Mouse (Mus musculus) hindbrain, embryonic 16.5 days (tissue): ENCODE results near the gene Gm21987. TPM values are rescaled to one million over a fixed set of nuclear protein-coding genes. Genes with fewer than 3 reads are reported as not detected.
A peak's percentile ranks its signal among the peaks of the same experiment; 100 is the strongest.

Experiments
- ATAC-seq: fragments of 200-750 bp; cut with Nextera tagmentation; 2 replicates; pipeline ENCODE4 v1.8.0; 2017; ENCODE audit warnings: moderate TSS enrichment, moderate library complexity
- H3K27ac ChIP-seq: fragments of 300-500 bp; sonication (generic); 2 replicates; pipeline ENCODE4 v1.5.1; 2014; ENCODE audit warnings: low read depth, mild to moderate bottlenecking, control low read depth, low read length, moderate library complexity
- H3K27me3 ChIP-seq: fragments of 300-500 bp; sonication (generic); replicated peaks from 2 replicates; pipeline ENCODE4 v1.6.1; 2014; ENCODE audit warnings: low read length; ENCODE audit not compliant: control insufficient read depth, insufficient read depth
- H3K36me3 ChIP-seq: fragments of 300-500 bp; sonication (generic); 2 replicates; pipeline ENCODE4 v1.6.1; 2014; ENCODE audit warnings: mild to moderate bottlenecking, low read length, moderate library complexity, mixed read lengths; ENCODE audit not compliant: control insufficient read depth, insufficient read depth
- H3K4me1 ChIP-seq: fragments of 300-500 bp; sonication (generic); 2 replicates; pipeline ENCODE4 v1.6.1; 2014; ENCODE audit warnings: low read depth, low read length; ENCODE audit not compliant: control insufficient read depth, insufficient read depth
- H3K4me2 ChIP-seq: fragments of 300-500 bp; sonication (generic); 2 replicates; pipeline ENCODE4 v1.6.1; 2014; ENCODE audit warnings: mild to moderate bottlenecking, low read length, control low read depth, moderate library complexity
- H3K4me3 ChIP-seq: fragments of 300-500 bp; sonication (generic); 2 replicates; pipeline ENCODE4 v1.5.1; 2014; ENCODE audit warnings: mild to moderate bottlenecking, low read length, control low read depth, moderate library complexity
- H3K9ac ChIP-seq: fragments of 300-500 bp; sonication (generic); 2 replicates; pipeline ENCODE4 v1.6.1; 2014; ENCODE audit warnings: low read depth, mild to moderate bottlenecking, control low read depth, low read length, moderate library complexity
- H3K9me3 ChIP-seq: fragments of 300-500 bp; sonication (generic); 2 replicates; pipeline ENCODE4 v1.6.1; 2014; ENCODE audit warnings: mild to moderate bottlenecking, low read length, moderate library complexity; ENCODE audit not compliant: control insufficient read depth
- WGBS: fragments of 180-500 bp; shearing (Covaris S2); extraction: QIAGEN DNeasy Blood & Tissue Kit; methylation state at CpG from one replicate; pipeline ENCODE4 v1.1.7; 2014; 5-methylcytosine and 5-hydroxymethylcytosine counted together
- polyA plus RNA-seq: library from polyadenylated mRNA; unstranded; fragments of >200 nt; fragmentation: Nextera tagmentation; extraction: Ambion mirVana; gene quantifications from 2 replicates; pipeline ENCODE4 v1.2.1, GENCODE M21; 2015

Gm21987 gene
- polyA plus RNA-seq, 1 experiment from 2014 or later = not detected

DNA sequence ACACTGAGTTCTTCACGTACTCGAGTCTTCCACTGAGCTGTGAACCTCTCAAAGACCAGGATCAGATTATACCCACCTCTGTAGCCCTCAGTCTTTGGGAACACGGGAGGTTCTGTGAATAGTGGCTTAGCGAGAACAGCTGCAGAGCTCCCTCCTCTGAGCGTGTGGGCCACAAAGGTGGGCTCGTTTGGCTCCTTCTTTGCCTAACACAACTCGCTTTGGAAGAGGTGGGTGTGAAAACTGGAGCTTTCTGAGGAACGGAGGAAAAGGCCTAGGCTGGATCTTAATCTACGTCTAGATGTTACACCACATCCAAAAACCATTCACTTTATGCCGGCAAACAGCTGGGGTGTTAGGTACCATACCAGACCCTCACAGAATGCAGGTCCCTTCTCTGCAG is 18.6 kb downstream of the Gm21987 start:
- ATAC-seq = no peak
- 84% methylated on average over 10 of the region's 10 CpGs for WGBS
- H3K4me2 ChIP-seq = no peak overlapping the region
- no peak overlapping the region for H3K9ac ChIP-seq
- H3K27ac ChIP-seq = no peak overlapping the region
- no peaks in the 10 kb centered on the region for H3K27me3 ChIP-seq
- H3K9me3 ChIP-seq = no peaks in the 10 kb centered on the region
- no peaks in the 10 kb centered on the region for H3K36me3 ChIP-seq
- no peak overlapping the region for H3K4me3 ChIP-seq
- no peaks in the 10 kb centered on the region for H3K4me1 ChIP-seq

DNA sequence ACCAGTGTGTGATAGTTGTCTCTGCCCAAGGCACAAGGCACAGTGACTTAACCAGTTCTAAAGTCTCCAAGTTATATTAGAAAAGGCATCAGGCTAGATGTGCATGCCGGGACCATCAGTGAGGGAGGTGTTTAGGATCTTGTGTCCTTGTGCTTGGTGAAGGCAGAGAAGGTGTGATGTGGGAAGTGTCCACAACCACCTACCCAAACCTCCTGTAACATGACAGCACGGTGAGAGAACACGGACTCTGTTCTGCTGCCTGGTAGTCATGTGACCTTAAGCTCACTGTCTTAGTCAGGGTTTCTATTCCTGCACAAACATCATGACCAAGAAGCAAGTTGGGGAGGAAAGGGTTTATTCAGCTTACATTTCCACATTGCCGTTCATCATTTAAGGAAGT is 19.4 kb downstream of the Gm21987 start:
- ATAC-seq = no peak
- Histone ChIP-seq H3K4me3 (no peak overlapping the region), H3K9me3 (no peaks in the 10 kb centered on the region), H3K36me3 (no peaks in the 10 kb centered on the region), H3K4me1 (no peaks in the 10 kb centered on the region), H3K9ac (no peak overlapping the region), H3K27ac (no peak overlapping the region), H3K4me2 (no peak overlapping the region), H3K27me3 (no peaks in the 10 kb centered on the region)
- 98% methylated on average over 4 of the region's 4 CpGs for WGBS

DNA sequence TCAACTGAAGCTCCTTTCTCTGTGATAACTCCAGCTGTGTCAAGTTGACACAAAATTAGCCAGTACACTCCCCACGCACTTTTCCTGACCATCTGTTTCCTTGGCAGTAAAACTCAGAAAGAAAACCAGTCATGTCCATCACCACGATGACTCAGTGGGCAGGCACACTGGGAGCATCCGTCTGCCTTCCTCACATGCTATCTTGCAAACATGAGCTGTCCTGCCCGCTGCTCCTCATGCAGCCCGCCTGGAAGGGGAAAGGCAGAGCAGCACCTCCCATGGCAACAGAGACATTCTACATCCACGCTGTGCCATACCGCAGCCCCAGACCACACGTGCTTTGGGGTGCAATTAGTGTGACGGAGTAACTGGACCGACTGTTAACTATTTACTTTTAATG is 21.5 kb downstream of the Gm21987 start:
- ATAC-seq = 0 out of 2 replicates have a peak, but pooled peaks have one; percentile 40
- Histone ChIP-seq H3K4me2 (no peak overlapping the region), H3K9ac (no peak overlapping the region), H3K9me3 (no peaks in the 10 kb centered on the region), H3K36me3 (no peaks in the 10 kb centered on the region), H3K27ac (no peak overlapping the region), H3K4me1 (no peaks in the 10 kb centered on the region), H3K27me3 (no peaks in the 10 kb centered on the region), H3K4me3 (no peak overlapping the region)
- 55% methylated on average over 10 of the region's 10 CpGs for WGBS

DNA sequence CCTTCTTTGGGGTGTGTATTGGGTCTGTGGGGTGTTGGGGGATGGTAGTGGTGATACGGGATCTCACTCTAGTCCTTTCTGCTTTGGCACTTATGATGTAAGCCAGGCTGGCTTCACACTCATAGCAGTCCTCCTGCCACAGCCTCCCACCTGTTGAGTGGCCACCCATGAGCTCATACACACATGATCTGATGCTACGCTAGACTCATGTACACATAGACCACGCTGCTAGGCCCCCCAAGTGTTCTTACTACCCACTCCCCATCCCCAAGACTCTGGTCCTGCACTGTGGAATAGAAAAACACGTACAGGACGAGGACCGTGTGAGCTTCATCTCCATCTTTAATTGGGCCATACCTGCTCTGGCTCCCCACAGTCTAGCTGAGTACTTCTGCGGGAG is 22.2 kb downstream of the Gm21987 start:
- Histone ChIP-seq H3K27me3 (no peaks in the 10 kb centered on the region), H3K9me3 (no peaks in the 10 kb centered on the region), H3K4me1 (no peaks in the 10 kb centered on the region), H3K36me3 (no peaks in the 10 kb centered on the region), H3K27ac (no peak overlapping the region), H3K4me2 (no peak overlapping the region), H3K9ac (no peak overlapping the region), H3K4me3 (no peak overlapping the region)
- 85% methylated on average over 7 of the region's 7 CpGs for WGBS
- ATAC-seq = no peak

DNA sequence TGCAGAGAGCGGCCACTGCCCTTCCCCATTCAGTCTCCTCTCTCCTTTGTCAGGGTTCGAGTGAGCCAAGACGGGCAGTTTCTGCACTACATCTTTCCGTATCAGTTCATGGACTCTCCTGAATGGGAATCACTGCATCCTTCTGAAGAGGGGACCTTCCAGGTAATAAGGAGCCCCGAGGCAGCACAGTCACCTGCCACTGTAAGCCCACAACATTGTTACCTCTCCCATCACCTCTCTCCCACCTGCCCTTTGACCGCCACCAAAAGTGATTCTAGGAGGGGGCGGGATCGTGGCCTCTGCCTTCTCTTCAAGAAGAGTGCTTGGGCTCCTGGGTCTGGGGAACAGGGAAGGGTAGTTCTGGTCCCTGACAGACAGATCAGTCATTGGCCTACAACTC is 22.6 kb downstream of the Gm21987 start:
- Histone ChIP-seq H3K36me3 (no peaks in the 10 kb centered on the region), H3K9me3 (no peaks in the 10 kb centered on the region), H3K9ac (no peak overlapping the region), H3K27me3 (no peaks in the 10 kb centered on the region), H3K4me2 (no peak overlapping the region), H3K4me1 (no peaks in the 10 kb centered on the region), H3K27ac (no peak overlapping the region), H3K4me3 (no peak overlapping the region)
- WGBS = 89% methylated on average over 8 of the region's 8 CpGs
- no peak for ATAC-seq

DNA sequence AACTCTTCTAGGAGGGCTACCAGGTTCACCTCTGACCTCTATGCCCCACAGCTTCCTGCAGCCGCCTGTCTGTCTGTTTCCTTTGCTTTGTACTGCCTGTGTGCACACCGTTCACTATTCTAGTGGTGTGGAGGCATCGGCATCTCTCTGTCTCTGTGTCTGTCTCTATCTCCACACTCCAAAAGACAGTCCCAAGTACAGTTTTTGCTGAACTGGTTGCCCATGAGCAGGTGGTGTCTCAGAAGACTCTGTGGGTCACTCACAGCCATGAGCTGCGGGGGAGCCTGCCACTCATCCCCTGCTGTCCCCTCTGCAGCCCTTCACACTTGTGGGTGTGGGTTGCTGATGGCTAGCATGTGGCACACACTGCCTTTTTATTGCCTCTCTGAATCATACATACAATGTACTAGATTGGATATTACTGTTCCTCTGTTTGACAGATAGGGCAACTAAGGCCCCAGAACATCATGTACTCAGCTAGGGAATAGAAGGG is 23.2 kb downstream of the Gm21987 start:
- WGBS = 82% methylated on average over 4 of the region's 4 CpGs
- no peak for ATAC-seq

DNA sequence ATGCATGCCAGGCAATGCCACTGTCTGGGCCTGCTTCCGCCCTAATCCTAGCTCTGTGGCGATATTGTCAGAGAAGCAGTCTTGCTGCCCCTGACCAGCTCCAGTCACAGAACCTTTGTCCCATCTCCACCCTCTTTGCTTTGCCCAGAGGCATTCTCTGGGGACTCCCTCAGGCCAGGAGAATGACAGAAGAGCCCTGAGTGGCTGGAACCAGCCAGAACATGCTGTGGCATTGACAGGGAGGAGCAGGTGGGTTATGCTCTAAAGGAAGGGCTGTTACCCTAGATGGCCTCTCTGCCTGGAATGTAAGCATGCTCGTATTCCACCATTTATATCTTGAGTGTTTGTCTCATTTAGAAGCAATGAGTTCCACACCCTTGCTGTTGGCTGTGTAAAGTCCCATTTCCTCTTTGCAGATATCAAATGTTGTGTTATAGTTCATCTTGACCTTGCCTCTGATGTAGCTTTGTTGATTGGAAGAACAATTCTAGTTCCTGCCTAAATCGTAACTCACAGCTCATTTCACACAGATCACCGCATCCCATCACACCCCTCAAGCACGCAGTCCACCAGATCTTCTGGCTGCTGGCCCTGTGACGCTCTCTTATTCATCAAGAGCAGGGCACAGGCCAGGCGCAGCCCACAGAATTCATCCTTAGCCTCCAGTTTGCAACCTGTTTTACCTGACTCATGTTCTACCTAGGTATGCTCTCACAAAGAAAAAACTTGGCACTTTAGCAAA is 24.0 kb downstream of the Gm21987 start:
- H3K36me3 ChIP-seq = no peaks in the 10 kb centered on the region
- no peak overlapping the region for H3K4me3 ChIP-seq
- no peak for ATAC-seq
- no peaks in the 10 kb centered on the region for H3K9me3 ChIP-seq
- H3K27ac ChIP-seq = no peak overlapping the region
- peaks cover 1% of the 10 kb centered on the region; the same call in 1 of the 2 replicates for H3K4me1 ChIP-seq
- 88% methylated on average over 8 of the region's 8 CpGs for WGBS
- H3K9ac ChIP-seq = no peak overlapping the region
- H3K27me3 ChIP-seq = no peaks in the 10 kb centered on the region
- H3K4me2 ChIP-seq = no peak overlapping the region

More for the DNA sequence above, 23.2 kb downstream of the Gm21987 start:
- H3K4me3 ChIP-seq = no peak overlapping the region
- H3K4me1 ChIP-seq = no peaks in the 10 kb centered on the region
- no peak overlapping the region for H3K4me2 ChIP-seq
- no peaks in the 10 kb centered on the region for H3K9me3 ChIP-seq
- no peaks in the 10 kb centered on the region for H3K27me3 ChIP-seq
- no peaks in the 10 kb centered on the region for H3K36me3 ChIP-seq
- no peak overlapping the region for H3K27ac ChIP-seq
- no peak overlapping the region for H3K9ac ChIP-seq

DNA sequence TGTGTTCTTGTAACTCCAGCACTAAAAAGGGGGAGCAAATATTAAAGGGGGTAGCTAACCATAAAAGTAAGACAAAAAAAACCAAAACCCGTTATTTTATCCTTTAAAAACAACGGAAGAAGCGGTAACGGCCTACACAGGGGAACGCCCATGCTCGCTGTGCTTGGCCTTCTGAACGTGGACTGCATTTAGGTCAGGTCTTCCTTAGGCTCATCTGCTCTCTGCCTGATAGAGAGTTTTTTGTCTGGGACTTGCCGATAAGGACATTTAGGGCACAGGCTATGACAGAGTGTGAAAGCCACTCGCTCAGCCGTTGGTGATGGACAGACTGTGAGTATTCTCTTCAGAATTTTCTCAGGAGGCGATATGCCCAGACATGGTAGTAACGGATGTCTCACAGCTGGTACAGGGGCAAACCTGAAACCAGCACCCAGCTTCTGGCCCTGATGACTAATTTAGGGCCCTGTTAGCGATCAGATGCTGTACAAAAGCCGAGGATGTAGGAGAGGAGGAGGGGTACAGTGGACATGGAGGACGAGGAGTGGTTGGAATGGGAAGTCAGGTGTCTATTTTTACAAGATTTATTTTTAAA is 25.0 kb downstream of the Gm21987 start:
- 89% methylated on average over 15 of the region's 15 CpGs for WGBS
- Histone ChIP-seq H3K27ac (no peak overlapping the region), H3K36me3 (no peaks in the 10 kb centered on the region), H3K4me3 (no peak overlapping the region), H3K4me2 (no peak overlapping the region), H3K27me3 (no peaks in the 10 kb centered on the region), H3K9me3 (no peaks in the 10 kb centered on the region), H3K4me1 (peaks cover 6% of the 10 kb centered on the region; the same call in 1 of the 2 replicates), H3K9ac (no peak overlapping the region)
- no peak for ATAC-seq

DNA sequence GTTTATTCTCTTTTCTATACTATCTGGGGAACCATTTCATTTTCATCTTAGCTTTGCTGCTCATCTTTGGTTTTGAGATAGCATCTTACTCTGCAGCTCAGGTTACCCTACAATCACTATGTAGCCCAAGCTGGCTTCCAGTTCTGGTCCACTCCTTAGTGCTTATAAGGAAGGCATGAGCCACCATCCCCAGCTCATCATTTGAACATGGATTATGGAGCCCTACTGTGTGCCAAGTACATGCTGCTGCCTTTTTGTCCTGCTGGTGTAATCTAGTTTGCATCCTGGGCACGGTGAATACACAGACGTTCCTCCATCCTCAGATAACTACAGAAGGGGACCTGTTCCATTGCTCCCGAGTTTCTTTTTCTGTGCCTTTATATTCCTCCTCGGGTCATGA is 26.0 kb downstream of the Gm21987 start:
- Histone ChIP-seq H3K4me3 (no peak overlapping the region), H3K9ac (no peak overlapping the region), H3K9me3 (no peaks in the 10 kb centered on the region), H3K36me3 (no peaks in the 10 kb centered on the region), H3K4me2 (no peak overlapping the region), H3K27me3 (no peaks in the 10 kb centered on the region), H3K27ac (no peak overlapping the region), H3K4me1 (peaks cover 6% of the 10 kb centered on the region; the same call in 1 of the 2 replicates)
- ATAC-seq = no peak
- WGBS = 81% methylated on average over 4 of the region's 4 CpGs
